Mouse (Mus musculus) small intestine, adult 2 months (tissue): ENCODE results near the gene Dock6. TPM values are rescaled to one million over a fixed set of nuclear protein-coding genes. Genes with fewer than 3 reads are reported as not detected.

Source experiments
- H3K27ac ChIP-seq: fragments of 200-500 bp; 2 replicates; pipeline ENCODE4 v1.5.1; 2012; ENCODE audit warnings: low read depth, low read length, control low read depth, inconsistent platforms; ENCODE audit not compliant: insufficient read depth
- H3K27me3 ChIP-seq: fragments of 200-500 bp; 2 replicates; pipeline ENCODE4 v1.6.1; 2012; ENCODE audit warnings: mild to moderate bottlenecking, moderate library complexity, low read length, inconsistent platforms; ENCODE audit not compliant: control insufficient read depth, insufficient read depth
- H3K36me3 ChIP-seq: fragments of 200-500 bp; 2 replicates; pipeline ENCODE4 v1.6.1; 2012; ENCODE audit warnings: mild to moderate bottlenecking, low read length, control low read depth, inconsistent platforms; ENCODE audit not compliant: control insufficient read depth, insufficient read depth
- H3K4me1 ChIP-seq: fragments of 200-500 bp; 2 replicates; pipeline ENCODE4 v1.6.1; 2012; ENCODE audit warnings: low read length, inconsistent platforms, mixed read lengths; ENCODE audit not compliant: control insufficient read depth, insufficient read depth, insufficient read length
- H3K4me3 ChIP-seq: fragments of 200-500 bp; 2 replicates; pipeline ENCODE4 v1.5.1; 2012; ENCODE audit warnings: low read depth, mild to moderate bottlenecking, control low read depth, inconsistent platforms, low read length, moderate library complexity
- CTCF ChIP-seq: fragments of 200-500 bp; IDR thresholded peaks from 2 replicates; pipeline ENCODE4 v1.5.1; 2012; ENCODE audit warnings: low read depth, mild to moderate bottlenecking, control low read depth, inconsistent platforms, low read length, moderate library complexity, mixed read lengths; ENCODE audit not compliant: insufficient replicate concordance, insufficient read length; ENCODE audit errors: extremely low read depth
- POLR2A ChIP-seq: fragments of 200-500 bp; IDR thresholded peaks from 2 replicates; pipeline ENCODE4 v1.6.1; 2012; ENCODE audit warnings: low read depth, mild to moderate bottlenecking, control low read depth, inconsistent platforms, low read length, moderate library complexity
- WGBS: fragments of 180-500 bp; shearing (Covaris S2); methylation state at CpG from one replicate; pipeline ENCODE4 v1.1.7; 2018; 5-methylcytosine and 5-hydroxymethylcytosine counted together
- polyA plus RNA-seq: library from polyadenylated mRNA; depleted of rRNA; stranded (reverse); fragments of >200 nt; gene quantifications from 2 replicates; pipeline ENCODE4 v1.2.3, GENCODE M21; 2012

The Dock6 gene
- polyA plus RNA-seq, 1 experiment: 73.5 TPM

GRCm38 (mm10) chr9:21857501-21857900, 5.1 kb upstream of the Dock6 start:
- Histone ChIP-seq H3K27ac (no peak overlapping the region), H3K4me3 (no peak overlapping the region), H3K36me3 (no peaks in the 10 kb centered on the region), H3K27me3 (no peaks in the 10 kb centered on the region), H3K4me1 (peaks cover 22% of the 10 kb centered on the region)
- 84% methylated on average over 2 of the region's 2 CpGs for WGBS
- TF ChIP-seq POLR2A (no peak), CTCF (no peak)

- H3K36me3 ChIP-seq: no peaks in the 10 kb centered on the region
- no peaks in the 10 kb centered on the region for H3K27me3 ChIP-seq
- peaks cover 22% of the 10 kb centered on the region for H3K4me1 ChIP-seq
- WGBS: 24% methylated on average over 6 of the region's 6 CpGs
- peak overlapping the region; percentile 93 for H3K27ac ChIP-seq
- peak overlapping the region; percentile 35 for H3K4me3 ChIP-seq
- TF ChIP-seq CTCF (no peak), POLR2A (no peak)
Measured at GRCm38 (mm10) chr9:21854894-21855293, 2.5 kb upstream of the Dock6 start.

- Histone ChIP-seq H3K4me3 (no peak overlapping the region), H3K4me1 (peaks cover 22% of the 10 kb centered on the region), H3K27me3 (no peaks in the 10 kb centered on the region), H3K36me3 (no peaks in the 10 kb centered on the region), H3K27ac (peak overlapping the region; percentile 85)
- no peak for TF ChIP-seq POLR2A
- no peak for TF ChIP-seq CTCF
- WGBS: 51% methylated on average over 5 of the region's 5 CpGs
Measured at GRCm38 (mm10) chr9:21853961-21854360, 1.5 kb upstream of the Dock6 start.

GRCm38 (mm10) chr9:21851084-21851483, 1.4 kb downstream of the Dock6 start:
- Histone ChIP-seq H3K27ac (no peak overlapping the region), H3K4me1 (peaks cover 22% of the 10 kb centered on the region), H3K27me3 (no peaks in the 10 kb centered on the region), H3K4me3 (no peak overlapping the region), H3K36me3 (peaks cover 2% of the 10 kb centered on the region; the same call in 1 of the 2 replicates)
- TF ChIP-seq CTCF: no peak
- no peak for TF ChIP-seq POLR2A
- 85% methylated on average over 3 of the region's 3 CpGs for WGBS

- TF ChIP-seq CTCF: no peak
- TF ChIP-seq POLR2A: no peak
- H3K27ac ChIP-seq: no peak overlapping the region
- H3K4me1 ChIP-seq: peaks cover 15% of the 10 kb centered on the region
- peaks cover 2% of the 10 kb centered on the region; the same call in 1 of the 2 replicates for H3K36me3 ChIP-seq
- no peaks in the 10 kb centered on the region for H3K27me3 ChIP-seq
- 76% methylated on average over 7 of the region's 7 CpGs for WGBS
- H3K4me3 ChIP-seq: no peak overlapping the region
Measured at GRCm38 (mm10) chr9:21849691-21850677, 2.5 kb downstream of the Dock6 start.

GRCm38 (mm10) chr9:21847926-21848325, 4.5 kb downstream of the Dock6 start:
- TF ChIP-seq CTCF (no peak), POLR2A (no peak)
- peaks cover 5% of the 10 kb centered on the region for H3K36me3 ChIP-seq
- H3K4me3 ChIP-seq: no peak overlapping the region
- peak overlapping the region; percentile 20; the same call in 1 of the 2 replicates for H3K27ac ChIP-seq
- peaks cover 3% of the 10 kb centered on the region for H3K4me1 ChIP-seq
- H3K27me3 ChIP-seq: no peaks in the 10 kb centered on the region
- WGBS: 69% methylated on average over 10 of the region's 10 CpGs

GRCm38 (mm10) chr9:21847425-21847824, 5.0 kb downstream of the Dock6 start:
- TF ChIP-seq POLR2A (no peak), CTCF (no peak)
- WGBS: 59% methylated on average over 3 of the region's 3 CpGs
- peaks cover 5% of the 10 kb centered on the region for H3K36me3 ChIP-seq
- no peak overlapping the region for H3K4me3 ChIP-seq
- H3K27ac ChIP-seq: peak overlapping the region; percentile 20
- no peaks in the 10 kb centered on the region for H3K27me3 ChIP-seq
- H3K4me1 ChIP-seq: 0 out of 2 replicates have a peak, but pooled peaks cover 6% of the 10 kb centered on the region
